Mouse (Mus musculus): ENCODE measurements around the gene Lypd6b. TPM values are rescaled to one million over a fixed set of nuclear protein-coding genes. Genes with fewer than 3 reads are reported as not detected.

The Lypd6b gene
- polyA plus RNA-seq, 1 experiment from 2014 or later = 8.9 TPM

DNA sequence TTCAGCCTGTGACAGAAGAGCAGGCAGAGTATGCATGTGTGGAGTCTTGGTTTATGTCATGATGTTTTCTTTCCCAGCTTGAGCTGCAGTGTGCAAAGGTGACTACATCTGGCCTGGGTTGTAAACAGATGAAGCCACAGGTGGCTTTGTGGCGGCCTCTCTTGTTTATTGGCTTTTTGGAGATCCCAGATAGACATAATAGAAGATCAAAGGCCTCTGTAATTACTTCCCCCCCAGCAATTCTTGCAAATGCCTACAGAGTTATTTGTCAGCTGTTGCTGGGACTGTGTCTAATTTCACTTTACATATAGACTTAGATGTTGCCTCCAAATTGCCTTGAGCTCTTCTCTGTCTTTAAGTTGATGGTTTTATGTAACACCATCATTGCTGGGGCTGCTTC is 38.1 kb downstream of the Lypd6b start:
- 48% methylated on average over 1 of the region's 1 CpGs for WGBS
- no peaks in the 10 kb centered on the region for H3K4me1 ChIP-seq (replicated peaks; ENCODE audit: insufficient read depth, low read length)
- H3K27ac ChIP-seq = no peak overlapping the region
- ATAC-seq (replicated peaks; ENCODE audit: low FRiP score, low read depth) (no peak), DNase-seq (ENCODE audit: low spot score) (no peak)
- no peak overlapping the region for H3K9ac ChIP-seq (ENCODE audit: low read depth, low read length)
- no peaks in the 10 kb centered on the region for H3K27me3 ChIP-seq (ENCODE audit: insufficient read depth, low read length)
- no peak overlapping the region for H3K4me2 ChIP-seq (ENCODE audit: low read length)
- no peaks in the 10 kb centered on the region for H3K9me3 ChIP-seq (replicated peaks; ENCODE audit: low read length)
- no peak overlapping the region for H3K4me3 ChIP-seq (replicated peaks; ENCODE audit: low read depth, low read length)
- TF ChIP-seq CTCF (IDR thresholded peaks at IDR 0.05; ENCODE audit: low read depth) = no peak
- no peaks in the 10 kb centered on the region for H3K36me3 ChIP-seq (ENCODE audit: insufficient read depth, low read length)

DNA sequence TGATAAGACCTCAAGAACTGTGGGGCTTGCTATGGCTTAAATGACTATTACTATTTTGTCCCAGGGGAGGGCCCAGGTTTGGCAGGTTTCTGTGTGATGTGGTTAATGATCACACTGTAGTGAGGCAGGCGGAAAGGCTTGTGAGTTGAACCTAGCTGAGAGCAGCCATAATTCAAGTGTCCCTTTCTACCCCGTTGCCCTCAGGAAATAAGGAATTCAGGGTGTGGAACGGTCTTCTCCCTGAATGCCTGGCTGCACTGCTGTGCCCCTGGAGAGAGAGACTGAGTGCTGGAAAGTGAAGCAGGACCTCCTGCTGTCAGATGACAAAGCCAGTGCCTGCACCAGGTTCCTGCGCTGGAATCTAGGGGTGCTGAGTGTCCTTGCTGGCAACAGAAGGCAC is 40.3 kb downstream of the Lypd6b start:
- peak; percentile 85 for DNase-seq (ENCODE audit: low spot score)
- H3K27ac ChIP-seq = peak overlapping the region; percentile 25; the same call in 1 of the 2 replicates
- TF ChIP-seq CTCF (IDR thresholded peaks at IDR 0.05; ENCODE audit: low read depth) = no peak
- no peaks in the 10 kb centered on the region for H3K36me3 ChIP-seq (ENCODE audit: insufficient read depth, low read length)
- no peaks in the 10 kb centered on the region for H3K4me1 ChIP-seq (replicated peaks; ENCODE audit: insufficient read depth, low read length)
- no peak overlapping the region for H3K9ac ChIP-seq (ENCODE audit: low read depth, low read length)
- ATAC-seq (replicated peaks; ENCODE audit: low FRiP score, low read depth) = peak; percentile 88
- no peaks in the 10 kb centered on the region for H3K9me3 ChIP-seq (replicated peaks; ENCODE audit: low read length)
- H3K4me3 ChIP-seq (replicated peaks; ENCODE audit: low read depth, low read length) = no peak overlapping the region
- H3K4me2 ChIP-seq (ENCODE audit: low read length) = no peak overlapping the region
- no peaks in the 10 kb centered on the region for H3K27me3 ChIP-seq (ENCODE audit: insufficient read depth, low read length)
- WGBS = 17% methylated on average over 4 of the region's 4 CpGs

DNA sequence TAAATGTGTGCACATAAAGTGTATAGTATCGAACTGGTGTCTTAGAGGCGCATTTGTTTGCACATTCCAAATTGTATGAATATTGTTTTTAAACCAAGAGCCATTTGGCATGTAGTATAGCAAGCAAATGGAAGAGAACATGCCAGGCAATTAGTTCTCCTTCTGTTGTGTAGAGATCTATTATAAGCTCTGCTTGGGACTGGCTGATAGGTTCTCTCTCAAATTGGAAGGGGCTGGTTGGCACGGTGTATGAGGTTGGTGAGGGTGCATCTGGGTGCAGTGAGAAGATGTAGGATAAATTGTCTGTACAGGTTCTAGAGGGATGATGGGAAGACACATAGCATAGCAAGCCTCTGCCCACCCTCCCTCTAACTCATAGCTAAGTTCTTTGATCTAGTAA is 42.9 kb downstream of the Lypd6b start:
- DNase-seq (ENCODE audit: low spot score) = no peak
- H3K27ac ChIP-seq = no peak overlapping the region
- H3K4me1 ChIP-seq (replicated peaks; ENCODE audit: insufficient read depth, low read length) = no peaks in the 10 kb centered on the region
- H3K9ac ChIP-seq (ENCODE audit: low read depth, low read length) = no peak overlapping the region
- no peaks in the 10 kb centered on the region for H3K9me3 ChIP-seq (replicated peaks; ENCODE audit: low read length)
- ATAC-seq (replicated peaks; ENCODE audit: low FRiP score, low read depth) = no peak
- TF ChIP-seq CTCF (IDR thresholded peaks at IDR 0.05; ENCODE audit: low read depth) = no peak
- no peak overlapping the region for H3K4me3 ChIP-seq (replicated peaks; ENCODE audit: low read depth, low read length)
- 89% methylated on average over 3 of the region's 3 CpGs for WGBS
- H3K4me2 ChIP-seq (ENCODE audit: low read length) = no peak overlapping the region
- no peaks in the 10 kb centered on the region for H3K27me3 ChIP-seq (ENCODE audit: insufficient read depth, low read length)
- no peaks in the 10 kb centered on the region for H3K36me3 ChIP-seq (ENCODE audit: insufficient read depth, low read length)

DNA sequence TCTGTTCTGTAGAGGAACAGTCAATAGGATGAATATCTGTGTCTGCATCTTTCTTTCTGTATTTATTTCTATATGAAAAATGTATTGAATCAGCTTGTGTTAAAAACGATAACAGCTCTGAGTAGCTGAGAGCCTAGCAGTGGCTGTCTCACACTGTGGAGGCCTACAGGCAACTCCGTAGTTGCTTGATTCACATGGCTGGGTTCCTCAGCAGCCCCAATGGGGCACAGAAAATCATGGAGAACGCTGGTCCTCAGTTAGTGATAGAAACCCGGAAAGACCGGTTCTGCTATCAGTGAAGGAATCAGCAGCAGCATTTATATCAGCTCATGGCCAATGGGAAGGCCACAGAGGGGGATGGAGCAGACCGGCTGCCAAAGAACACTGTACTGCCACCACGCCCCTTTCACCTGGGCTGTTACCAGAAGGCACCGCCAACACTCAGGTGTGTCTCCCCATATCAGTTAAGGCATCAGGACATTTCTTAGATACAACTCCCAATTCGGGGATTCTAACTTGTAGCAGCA is 44.9 kb downstream of the Lypd6b start:
- DNase-seq (ENCODE audit: low spot score) = peak; percentile 15
- Histone ChIP-seq H3K27ac (no peak overlapping the region), H3K27me3 (ENCODE audit: insufficient read depth, low read length) (no peaks in the 10 kb centered on the region), H3K36me3 (ENCODE audit: insufficient read depth, low read length) (no peaks in the 10 kb centered on the region), H3K4me1 (replicated peaks; ENCODE audit: insufficient read depth, low read length) (0 out of 2 replicates have a peak, but pooled peaks cover under 1% of the 10 kb centered on the region), H3K9ac (ENCODE audit: low read depth, low read length) (no peak overlapping the region), H3K9me3 (replicated peaks; ENCODE audit: low read length) (no peaks in the 10 kb centered on the region), H3K4me3 (replicated peaks; ENCODE audit: low read depth, low read length) (no peak overlapping the region), H3K4me2 (ENCODE audit: low read length) (no peak overlapping the region)
- TF ChIP-seq CTCF (IDR thresholded peaks at IDR 0.05; ENCODE audit: low read depth) = no peak
- peak; percentile 86 for ATAC-seq (replicated peaks; ENCODE audit: low FRiP score, low read depth)
- WGBS = 64% methylated on average over 9 of the region's 9 CpGs

DNA sequence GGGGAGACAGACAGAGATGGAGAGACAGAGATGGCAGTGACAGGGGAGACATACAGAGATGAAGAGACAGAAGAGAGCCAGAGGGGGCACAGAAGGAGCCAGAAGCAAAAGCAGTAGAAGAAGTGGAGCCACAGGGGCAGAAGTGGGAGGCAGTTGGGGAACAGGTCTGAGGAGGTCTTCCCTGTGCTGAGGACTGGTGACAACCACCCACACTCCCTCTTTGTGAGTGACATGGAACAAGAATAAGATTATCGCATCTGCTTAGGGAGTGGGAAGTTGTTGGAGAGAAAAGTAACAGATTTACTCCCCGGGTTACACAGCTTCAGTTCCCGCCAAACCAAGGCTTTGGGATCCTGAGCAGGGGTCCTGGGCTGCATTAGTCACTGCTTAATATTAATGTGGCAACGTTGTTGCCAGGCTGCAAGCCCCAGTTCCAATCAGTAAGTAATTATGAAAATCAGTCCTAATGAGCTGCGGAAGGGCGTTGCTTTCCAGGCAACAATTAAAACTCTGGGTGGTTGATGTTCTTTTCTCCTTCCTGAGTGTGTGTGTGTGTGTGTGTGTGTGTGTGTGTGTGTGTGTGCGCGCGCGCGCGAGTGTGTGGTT is 50.1 kb downstream of the Lypd6b start:
- Histone ChIP-seq H3K4me2 (ENCODE audit: low read length) (peak overlapping the region; percentile 43), H3K9ac (ENCODE audit: low read depth, low read length) (no peak overlapping the region), H3K9me3 (replicated peaks; ENCODE audit: low read length) (no peaks in the 10 kb centered on the region), H3K27ac (peak overlapping the region; percentile 19; the same call in 1 of the 2 replicates), H3K36me3 (ENCODE audit: insufficient read depth, low read length) (no peaks in the 10 kb centered on the region), H3K4me1 (replicated peaks; ENCODE audit: insufficient read depth, low read length) (peaks cover 10% of the 10 kb centered on the region; the same call in 1 of the 2 replicates), H3K27me3 (ENCODE audit: insufficient read depth, low read length) (no peaks in the 10 kb centered on the region), H3K4me3 (replicated peaks; ENCODE audit: low read depth, low read length) (no peak overlapping the region)
- WGBS = 27% methylated on average over 12 of the region's 12 CpGs
- no peak for ATAC-seq (replicated peaks; ENCODE audit: low FRiP score, low read depth)
- no peak for TF ChIP-seq CTCF (IDR thresholded peaks at IDR 0.05; ENCODE audit: low read depth)
- peak; percentile 20 for DNase-seq (ENCODE audit: low spot score)

DNA sequence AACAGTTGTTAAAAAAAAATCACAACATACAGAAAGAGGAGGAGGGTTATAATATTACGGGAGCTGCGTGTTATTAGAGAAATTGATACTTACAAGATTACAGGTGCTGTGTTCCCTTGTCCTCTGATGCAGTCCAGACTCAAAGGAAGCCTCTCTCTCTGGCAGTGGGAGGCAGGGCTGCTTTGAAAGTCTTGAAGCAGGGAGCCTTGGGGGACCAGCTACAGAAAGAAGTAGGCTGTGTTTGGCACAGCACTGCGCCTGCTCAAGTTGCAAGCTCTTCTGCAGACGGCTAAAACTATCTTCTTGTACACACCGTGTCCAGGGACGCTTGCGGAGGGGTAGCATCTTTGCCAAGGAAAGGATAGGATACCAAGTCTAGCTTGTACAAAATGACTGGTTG is 51.1 kb downstream of the Lypd6b start:
- H3K36me3 ChIP-seq (ENCODE audit: insufficient read depth, low read length) = no peaks in the 10 kb centered on the region
- ATAC-seq (replicated peaks; ENCODE audit: low FRiP score, low read depth) (no peak), DNase-seq (ENCODE audit: low spot score) (peak; percentile 53)
- 0 out of 2 replicates have a peak overlapping the region, but pooled peaks have one; percentile 36 for H3K27ac ChIP-seq
- no peak overlapping the region for H3K9ac ChIP-seq (ENCODE audit: low read depth, low read length)
- H3K4me2 ChIP-seq (ENCODE audit: low read length) = peak overlapping the region; percentile 43
- peaks cover 10% of the 10 kb centered on the region; the same call in 1 of the 2 replicates for H3K4me1 ChIP-seq (replicated peaks; ENCODE audit: insufficient read depth, low read length)
- no peaks in the 10 kb centered on the region for H3K9me3 ChIP-seq (replicated peaks; ENCODE audit: low read length)
- TF ChIP-seq CTCF (IDR thresholded peaks at IDR 0.05; ENCODE audit: low read depth) = no peak
- no peak overlapping the region for H3K4me3 ChIP-seq (replicated peaks; ENCODE audit: low read depth, low read length)
- WGBS = 35% methylated on average over 7 of the region's 7 CpGs
- no peaks in the 10 kb centered on the region for H3K27me3 ChIP-seq (ENCODE audit: insufficient read depth, low read length)
